ENCODE assay signal across 9 mouse cellular contexts in genomic region chr14:34208651-34209050, GRCm38 (mm10). TPM values are rescaled to one million over a fixed set of nuclear protein-coding genes. Genes with fewer than 3 reads are reported as not detected.
DNase-seq lines count a peak whose midpoint lies in the region; ATAC-seq and TF ChIP-seq lines count a peak whose summit lies in the region.
"Had no signal": no experiment of that assay in that cellular context is flagged by ENCODE, and none has a peak within 500 bp of the region (broad histone marks: within the 10 kb centered on the region; RNA-seq: fewer than 3 reads in every experiment).

No protein-coding gene starts in this region.

- WGBS in heart, adult 2 months = 45% methylated on average over 2 of the region's 2 CpGs
- WGBS in heart, embryonic 11.5 days (ENCODE audit: insufficient replicate concordance) = 49% methylated on average over 2 of the region's 2 CpGs
- WGBS in forebrain, embryonic 10.5 days = 49% methylated on average over 2 of the region's 2 CpGs

- no peak for DNase-seq in heart, adult 2 months
- peak; percentile 24 for DNase-seq in right cerebral cortex, adult 18-20 months
- no peak for DNase-seq in right cerebral cortex, postnatal 25 days
- peak; percentile 58 for DNase-seq in brain, adult 2 months (ENCODE audit: low read depth, low spot score)
- peak in 1 of 2 experiments; percentile 34 for DNase-seq in left cerebral cortex, adult 2 months (ENCODE audit: extremely low spot score in 1 of 2, low spot score in 2 of 2)
- DNase-seq in natural killer cell, adult 2 months (ENCODE audit: low spot score in 2 of 2) = no peak
- DNase-seq in forebrain, embryonic 10.5 days (ENCODE audit: extremely low spot score, low spot score) = no peak

- no peaks in the 10 kb centered on the region for H3K36me3 ChIP-seq in heart, adult 2 months (ENCODE audit: control insufficient read depth, insufficient read depth, low read length)
- no peaks in the 10 kb centered on the region for H3K36me3 ChIP-seq in heart, embryonic 11.5 days (ENCODE audit: control insufficient read depth, insufficient read depth, low read length)
- no peaks in the 10 kb centered on the region for H3K36me3 ChIP-seq in forebrain, embryonic 10.5 days (replicated peaks)
- H3K36me3 ChIP-seq: midbrain, embryonic 12.5 days had no signal

- no peak for ATAC-seq in heart, embryonic 11.5 days (replicated peaks; ENCODE audit: insufficient number of reproducible peaks, low FRiP score, low TSS enrichment)

- H3K9me3 ChIP-seq in heart, embryonic 11.5 days (replicated peaks; ENCODE audit: control insufficient read depth, low read length) = no peaks in the 10 kb centered on the region
- H3K9me3 ChIP-seq in forebrain, embryonic 10.5 days = no peaks in the 10 kb centered on the region
- H3K9me3 ChIP-seq: midbrain, embryonic 12.5 days had no signal

- no peak overlapping the region for H3K4me3 ChIP-seq in heart, adult 2 months
- no peak overlapping the region for H3K4me3 ChIP-seq in heart, embryonic 11.5 days (ENCODE audit: low read depth, low read length)
- H3K4me3 ChIP-seq in left cerebral cortex, adult 2 months = no peak overlapping the region
- no peak overlapping the region for H3K4me3 ChIP-seq in forebrain, embryonic 10.5 days
- H3K4me3 ChIP-seq: midbrain, embryonic 12.5 days had no signal

- TF ChIP-seq POLR2A in heart, adult 2 months (IDR thresholded peaks at IDR 0.05; ENCODE audit: insufficient read depth, low read depth, low read length) = no peak

- no peaks in the 10 kb centered on the region for H3K27me3 ChIP-seq in heart, adult 2 months (ENCODE audit: control insufficient read depth, insufficient read depth, low read length)
- peaks cover 5% of the 10 kb centered on the region; the same call in 1 of the 2 replicates for H3K27me3 ChIP-seq in heart, embryonic 11.5 days (ENCODE audit: control insufficient read depth, insufficient read depth, low read length)
- H3K27me3 ChIP-seq in forebrain, embryonic 10.5 days (ENCODE audit: poor library complexity, severe bottlenecking) = no peaks in the 10 kb centered on the region
- H3K27me3 ChIP-seq: midbrain, embryonic 12.5 days had no signal

- peak; percentile 70 for TF ChIP-seq CTCF in heart, adult 2 months (IDR thresholded peaks at IDR 0.05)
- peak; percentile 71 for TF ChIP-seq CTCF in left cerebral cortex, adult 2 months (IDR thresholded peaks at IDR 0.05)

- intact Hi-C loops in heart, adult 2 months (cut with DNase I) = loop anchor here (2.0 to 10.0 kb wide), 2 partner anchors 128 to 254 kb away; partner anchors contain the start of gene Rbp3
- intact Hi-C loops in left cerebral cortex, adult 2 months (cut with DNase I) = loop anchor here (1.0 kb wide), 1 partner anchor 128 kb away; no protein-coding TSS in a partner anchor

- H3K27ac ChIP-seq in heart, adult 2 months = no peak overlapping the region
- no peak overlapping the region for H3K27ac ChIP-seq in heart, embryonic 11.5 days (ENCODE audit: low read depth, low read length)
- no peak overlapping the region for H3K27ac ChIP-seq in left cerebral cortex, adult 2 months
- no peak overlapping the region for H3K27ac ChIP-seq in forebrain, embryonic 10.5 days
- H3K27ac ChIP-seq: midbrain, embryonic 12.5 days had no signal

- H3K79me2 ChIP-seq in heart, adult 2 months (replicated peaks; ENCODE audit: control insufficient read depth, insufficient read depth, low read length) = no peaks in the 10 kb centered on the region

- H3K4me1 ChIP-seq in heart, adult 2 months (ENCODE audit: control insufficient read depth, insufficient read depth, low read length) = no peaks in the 10 kb centered on the region
- H3K4me1 ChIP-seq in heart, embryonic 11.5 days (ENCODE audit: control insufficient read depth, insufficient read depth, low read length) = no peaks in the 10 kb centered on the region
- no peaks in the 10 kb centered on the region for H3K4me1 ChIP-seq in forebrain, embryonic 10.5 days
- H3K4me1 ChIP-seq: midbrain, embryonic 12.5 days had no signal

- H3K4me2 ChIP-seq in heart, embryonic 11.5 days = no peak overlapping the region
- H3K4me2 ChIP-seq: midbrain, embryonic 12.5 days had no signal

- TF ChIP-seq EP300 in heart, adult 2 months (IDR thresholded peaks at IDR 0.05; ENCODE audit: insufficient read depth, low read depth, low read length) = no peak

- no peak overlapping the region for H3K9ac ChIP-seq in heart, adult 2 months (ENCODE audit: low read depth, low read length)
- H3K9ac ChIP-seq in heart, embryonic 11.5 days (ENCODE audit: low read depth, low read length) = no peak overlapping the region
- H3K9ac ChIP-seq: midbrain, embryonic 12.5 days had no signal

RNA-seq across cellular contexts. Expression of gene Gprin2, which starts 7.2 kb away (rescaled TPM):
- total RNA-seq in heart, adult 2 months (2021) = under 1 TPM; 0.23 to 0.26 TPM
- polyA plus RNA-seq in heart, adult 2 months (2012; rRNA removed) = 0.10 and 0.20 TPM in 2 replicates
- polyA plus RNA-seq in heart, embryonic 11.5 days (2014; fragmentation: Nextera tagmentation; extraction: Ambion mirVana) = 0.04 and 0.08 TPM in 2 replicates
- total RNA-seq in left cerebral cortex, adult 2 months (2021) = 1 to 10 TPM; 1.7 to 2.8 TPM
- 0.32 and 0.33 TPM in 2 replicates for polyA plus RNA-seq in forebrain, embryonic 10.5 days (2016; fragmentation: Nextera tagmentation; extraction: Ambion mirVana)

RNA-seq across cellular contexts. Expression of gene Syt15, which starts 10.7 kb away (rescaled TPM):
- under 1 TPM; 0.43 to 0.78 TPM for total RNA-seq in heart, adult 2 months (2021)
- 1.5 and 1.6 TPM in 2 replicates for polyA plus RNA-seq in heart, adult 2 months (2012; rRNA removed)
- 0.16 TPM in 1 of 2 replicates, not detected in the other for polyA plus RNA-seq in heart, embryonic 11.5 days (2014; fragmentation: Nextera tagmentation; extraction: Ambion mirVana)
- under 1 TPM; 0.28 to 0.29 TPM for total RNA-seq in left cerebral cortex, adult 2 months (2021)
- polyA plus RNA-seq in forebrain, embryonic 10.5 days (2016; fragmentation: Nextera tagmentation; extraction: Ambion mirVana) = 0.06 and 0.10 TPM in 2 replicates

RNA-seq across cellular contexts. Expression of gene Npy4r, which starts 56.4 kb away (rescaled TPM):
- under 1 TPM; 0.08 to 0.18 TPM for total RNA-seq in heart, adult 2 months (2021)
- 0.80 and 1.1 TPM in 2 replicates for polyA plus RNA-seq in heart, adult 2 months (2012; rRNA removed)
- polyA plus RNA-seq in heart, embryonic 11.5 days (2014; fragmentation: Nextera tagmentation; extraction: Ambion mirVana) = 0.20 and 0.23 TPM in 2 replicates
- total RNA-seq in left cerebral cortex, adult 2 months (2021) = not detected
- not detected in 2 replicates for polyA plus RNA-seq in forebrain, embryonic 10.5 days (2016; fragmentation: Nextera tagmentation; extraction: Ambion mirVana)
- polyA plus RNA-seq: midbrain, embryonic 12.5 days had no signal

Comparison
In these comparisons a context has a peak if more than half of its experiments do, and no peak if none do; other contexts are left out.
1. DNase-seq: peak in right cerebral cortex, adult 18-20 months (single experiment) and brain, adult 2 months (single experiment); none in heart, adult 2 months (0 of 2), right cerebral cortex, postnatal 25 days (single experiment), natural killer cell, adult 2 months (0 of 2) and forebrain, embryonic 10.5 days (single experiment).